Mouse (Mus musculus) lung, postnatal 0 days (tissue): ENCODE results near the gene Nsun7. TPM values are rescaled to one million over a fixed set of nuclear protein-coding genes. Genes with fewer than 3 reads are reported as not detected.

ENCODE experiments used
- ATAC-seq: fragments of 200-750 bp; cut with Nextera tagmentation; 2 replicates; pipeline ENCODE4 v1.8.0; 2017; ENCODE audit warnings: moderate library complexity
- DNase-seq: peaks from one replicate; pipeline ENCODE4 v3.0.0-alpha.2; 2016; ENCODE audit warnings: low spot score
- H3K27ac ChIP-seq: fragments of 300-500 bp; sonication (generic); 2 replicates; pipeline ENCODE4 v1.5.1; 2014; ENCODE audit warnings: antibody characterized with exemption, mild to moderate bottlenecking, low read length, mixed read lengths
- H3K27me3 ChIP-seq: fragments of 300-500 bp; sonication (generic); replicated peaks from 2 replicates; pipeline ENCODE4 v1.6.1; 2014; ENCODE audit warnings: low read length, mixed read lengths; ENCODE audit not compliant: insufficient read depth
- H3K36me3 ChIP-seq: fragments of 300-500 bp; sonication (generic); 2 replicates; pipeline ENCODE4 v1.6.1; 2014; ENCODE audit warnings: low read length, mixed read lengths; ENCODE audit not compliant: insufficient read depth
- H3K4me1 ChIP-seq: fragments of 300-500 bp; sonication (generic); 2 replicates; pipeline ENCODE4 v1.6.1; 2014; ENCODE audit warnings: antibody characterized with exemption, low read depth, low read length, mixed read lengths; ENCODE audit not compliant: insufficient read depth
- H3K4me2 ChIP-seq: fragments of 300-500 bp; sonication (generic); replicated peaks from 2 replicates; pipeline ENCODE4 v1.6.1; 2014; ENCODE audit warnings: low read depth, mild to moderate bottlenecking, low read length, moderate library complexity, mixed read lengths
- H3K4me3 ChIP-seq: fragments of 300-500 bp; sonication (generic); 2 replicates; pipeline ENCODE4 v1.5.1; 2014; ENCODE audit warnings: low read depth, low read length
- H3K9ac ChIP-seq: fragments of 300-500 bp; sonication (generic); replicated peaks from 2 replicates; pipeline ENCODE4 v1.6.1; 2014; ENCODE audit warnings: low read depth, mild to moderate bottlenecking
- H3K9me3 ChIP-seq: fragments of 300-500 bp; sonication (generic); 2 replicates; pipeline ENCODE4 v1.6.1; 2016; ENCODE audit warnings: low read length, mixed read lengths
- CTCF ChIP-seq: IDR thresholded peaks from 2 replicates; pipeline ENCODE4 v1.5.1; 2016; ENCODE audit warnings: antibody characterized with exemption, mild to moderate bottlenecking
- EP300 ChIP-seq: IDR thresholded peaks from 2 replicates; pipeline ENCODE4 v1.6.1; 2016; ENCODE audit warnings: antibody characterized with exemption, mild to moderate bottlenecking, control low read depth
- WGBS: fragments of 180-500 bp; shearing (Covaris S2); extraction: QIAGEN DNeasy Blood & Tissue Kit; methylation state at CpG from one replicate; pipeline ENCODE4 v1.1.7; 2014; 5-methylcytosine and 5-hydroxymethylcytosine counted together
- polyA plus RNA-seq: library from polyadenylated mRNA; unstranded; fragments of >200 nt; fragmentation: Nextera tagmentation; extraction: Ambion mirVana; gene quantifications from 2 replicates; pipeline ENCODE4 v1.2.1, GENCODE M21; 2015

Gene Nsun7
- 0.93 and 1.1 TPM in 2 replicates for polyA plus RNA-seq

GRCm38 (mm10) chr5:66259756-66260448 is at the start of gene Nsun7:
Nsun7 (plus strand) TSS chr5:66259897.
- 0 out of 2 replicates have a peak within 1 kb of the TSS, but pooled peaks have one; percentile 47 for H3K27ac ChIP-seq
- H3K9me3 ChIP-seq, result no peaks in the 10 kb centered on the region
- no peaks in the 10 kb centered on the region for H3K27me3 ChIP-seq
- peak within 1 kb of the TSS; percentile 50 for H3K4me3 ChIP-seq
- ATAC-seq, result peak; percentile 94
- no peak for DNase-seq
- H3K4me1 ChIP-seq, result no peaks in the 10 kb centered on the region
- H3K36me3 ChIP-seq, result no peaks in the 10 kb centered on the region
- peak within 1 kb of the TSS; percentile 79 for H3K4me2 ChIP-seq
- WGBS, result 2% methylated on average over 44 of the region's 44 CpGs
- H3K9ac ChIP-seq, result peak within 1 kb of the TSS; percentile 34; the same call in 1 of the 2 replicates
- TF ChIP-seq EP300, result no peak
- no peak for TF ChIP-seq CTCF

GRCm38 (mm10) chr5:66214395-66214935 is 45.2 kb upstream of the Nsun7 start:
- no peaks in the 10 kb centered on the region for H3K9me3 ChIP-seq
- DNase-seq (peak; percentile 33), ATAC-seq (no peak)
- no peaks in the 10 kb centered on the region; the same call in 1 of the 2 replicates for H3K4me1 ChIP-seq
- no peaks in the 10 kb centered on the region for H3K27me3 ChIP-seq
- no peak overlapping the region for H3K4me3 ChIP-seq
- no peak overlapping the region for H3K4me2 ChIP-seq
- H3K9ac ChIP-seq, result no peak overlapping the region
- no peaks in the 10 kb centered on the region for H3K36me3 ChIP-seq
- 54% methylated on average over 7 of the region's 7 CpGs for WGBS
- TF ChIP-seq EP300, result no peak
- TF ChIP-seq CTCF, result no peak
- no peak overlapping the region for H3K27ac ChIP-seq

- Histone ChIP-seq H3K27ac (no peak overlapping the region), H3K27me3 (no peaks in the 10 kb centered on the region), H3K4me3 (no peak overlapping the region), H3K9ac (no peak overlapping the region), H3K36me3 (no peaks in the 10 kb centered on the region), H3K9me3 (no peaks in the 10 kb centered on the region), H3K4me2 (no peak overlapping the region), H3K4me1 (no peaks in the 10 kb centered on the region; the same call in 1 of the 2 replicates)
- TF ChIP-seq CTCF (no peak), EP300 (no peak)
- no peak for ATAC-seq
- WGBS, result 53% methylated on average over 10 of the region's 10 CpGs
- no peak for DNase-seq
Measured at GRCm38 (mm10) chr5:66215569-66216277, 44.0 kb upstream of the Nsun7 start.

GRCm38 (mm10) chr5:66219692-66220091 is 40.0 kb upstream of the Nsun7 start:
- Histone ChIP-seq H3K4me1 (no peaks in the 10 kb centered on the region; the same call in 1 of the 2 replicates), H3K9ac (no peak overlapping the region), H3K9me3 (no peaks in the 10 kb centered on the region), H3K36me3 (no peaks in the 10 kb centered on the region), H3K4me3 (no peak overlapping the region), H3K27ac (no peak overlapping the region), H3K27me3 (no peaks in the 10 kb centered on the region), H3K4me2 (no peak overlapping the region)
- TF ChIP-seq EP300, result no peak
- TF ChIP-seq CTCF, result no peak
- 33% methylated on average over 6 of the region's 6 CpGs for WGBS
- no peak for ATAC-seq
- DNase-seq, result peak; percentile 60

GRCm38 (mm10) chr5:66220620-66221019 is 39.1 kb upstream of the Nsun7 start:
- no peaks in the 10 kb centered on the region; the same call in 1 of the 2 replicates for H3K4me1 ChIP-seq
- H3K27ac ChIP-seq, result no peak overlapping the region
- no peak for ATAC-seq
- H3K4me3 ChIP-seq, result no peak overlapping the region
- H3K9me3 ChIP-seq, result no peaks in the 10 kb centered on the region
- no peak for DNase-seq
- TF ChIP-seq CTCF (no peak), EP300 (no peak)
- H3K9ac ChIP-seq, result no peak overlapping the region
- no peaks in the 10 kb centered on the region for H3K27me3 ChIP-seq
- H3K36me3 ChIP-seq, result no peaks in the 10 kb centered on the region
- WGBS, result 73% methylated on average over 9 of the region's 9 CpGs
- H3K4me2 ChIP-seq, result no peak overlapping the region

- no peak overlapping the region for H3K9ac ChIP-seq
- ATAC-seq, result no peak
Measured at GRCm38 (mm10) chr5:66222916-66223315, 36.8 kb upstream of the Nsun7 start.

More at GRCm38 (mm10) chr5:66222916-66223315, 36.8 kb upstream of the Nsun7 start:
- Histone ChIP-seq H3K4me3 (no peak overlapping the region), H3K27me3 (no peaks in the 10 kb centered on the region), H3K36me3 (no peaks in the 10 kb centered on the region), H3K9me3 (no peaks in the 10 kb centered on the region), H3K27ac (no peak overlapping the region), H3K4me2 (no peak overlapping the region), H3K4me1 (no peaks in the 10 kb centered on the region; the same call in 1 of the 2 replicates)
- no peak for DNase-seq
- TF ChIP-seq EP300 (no peak), CTCF (no peak)
- WGBS, result 81% methylated on average over 15 of the region's 15 CpGs
